Mouse (Mus musculus): Measurements from ENCODE around the gene Caprin1. TPM values are rescaled to one million over a fixed set of nuclear protein-coding genes. Genes with fewer than 3 reads are reported as not detected.

Caprin1 gene
- total RNA-seq (2014; rRNA removed) (170 and 201 TPM in 2 replicates), polyA plus RNA-seq (2012; rRNA removed) (90.7 and 97.3 TPM in 2 replicates)

- Histone ChIP-seq H3K36me3 (ENCODE audit: control insufficient read depth, insufficient read depth, low read length) (peaks cover 7% of the 10 kb centered on the region; the same call in 1 of the 2 replicates), H3K79me2 (ENCODE audit: control insufficient read depth, insufficient read depth, low read length) (peaks cover 10% of the 10 kb centered on the region; the same call in 1 of the 2 replicates), H3K9ac (ENCODE audit: low read depth, low read length) (peak within 1 kb of the TSS; percentile 99), H3K4me1 (ENCODE audit: control insufficient read depth, insufficient read depth, low read length) (peaks cover 15% of the 10 kb centered on the region), H3K27ac (replicated peaks; ENCODE audit: insufficient read depth, low read depth, low read length) (peak within 1 kb of the TSS; percentile 98), H3K27me3 (ENCODE audit: control insufficient read depth, insufficient read depth, low read length) (no peaks in the 10 kb centered on the region), H3K4me3 (ENCODE audit: insufficient read depth, low read depth, low read length) (peak within 1 kb of the TSS; percentile 89)
- WGBS, result under 1% methylated on average over 33 of the region's 33 CpGs
- TF ChIP-seq CTCF (IDR thresholded peaks at IDR 0.05; ENCODE audit: low read depth, low read length) (no peak), POLR2A (IDR thresholded peaks at IDR 0.05; ENCODE audit: extremely low read depth, insufficient read depth, low read length) (peak; percentile 93)
- DNase-seq (ENCODE audit: extremely low read depth, low read depth, low spot score), result peak; percentile 87
These were observed at the start of gene Caprin1 for GRCm38 (mm10) chr2:103797491-103798009. Gene Caprin1, minus strand, starts transcription at chr2:103797649.

DNA sequence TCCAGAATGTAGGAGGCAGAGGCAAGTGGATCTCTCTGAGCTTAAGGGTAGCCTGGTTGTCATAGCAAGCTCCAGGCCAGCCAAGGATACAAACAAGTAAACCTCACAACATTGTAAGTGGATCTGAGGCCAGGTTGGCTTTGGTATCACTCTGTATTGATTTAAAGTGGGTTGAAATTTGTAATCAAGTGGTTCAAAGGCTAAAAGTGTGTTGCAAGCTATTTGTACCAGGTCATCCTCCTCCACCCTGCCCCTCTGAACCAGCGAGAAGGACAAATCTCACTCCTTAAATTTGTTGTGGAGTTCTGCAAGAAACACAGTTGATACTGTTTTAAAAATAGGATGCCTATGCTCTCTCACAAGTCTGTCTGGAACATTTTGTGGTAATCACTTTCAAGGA, 49.4 kb upstream of the Caprin1 start:
- 17% methylated on average over 1 of the region's 1 CpGs for WGBS
- Histone ChIP-seq H3K4me1 (ENCODE audit: control insufficient read depth, insufficient read depth, low read length) (peaks cover 40% of the 10 kb centered on the region), H3K36me3 (ENCODE audit: control insufficient read depth, insufficient read depth, low read length) (no peaks in the 10 kb centered on the region), H3K79me2 (ENCODE audit: control insufficient read depth, insufficient read depth, low read length) (no peaks in the 10 kb centered on the region), H3K9ac (ENCODE audit: low read depth, low read length) (no peak overlapping the region), H3K4me3 (ENCODE audit: insufficient read depth, low read depth, low read length) (no peak overlapping the region), H3K27ac (replicated peaks; ENCODE audit: insufficient read depth, low read depth, low read length) (peak overlapping the region; percentile 74), H3K27me3 (ENCODE audit: control insufficient read depth, insufficient read depth, low read length) (no peaks in the 10 kb centered on the region)
- no peak for TF ChIP-seq POLR2A (IDR thresholded peaks at IDR 0.05; ENCODE audit: extremely low read depth, insufficient read depth, low read length)
- no peak for TF ChIP-seq CTCF (IDR thresholded peaks at IDR 0.05; ENCODE audit: low read depth, low read length)
- DNase-seq (ENCODE audit: extremely low read depth, low read depth, low spot score), result peak; percentile 99

DNA sequence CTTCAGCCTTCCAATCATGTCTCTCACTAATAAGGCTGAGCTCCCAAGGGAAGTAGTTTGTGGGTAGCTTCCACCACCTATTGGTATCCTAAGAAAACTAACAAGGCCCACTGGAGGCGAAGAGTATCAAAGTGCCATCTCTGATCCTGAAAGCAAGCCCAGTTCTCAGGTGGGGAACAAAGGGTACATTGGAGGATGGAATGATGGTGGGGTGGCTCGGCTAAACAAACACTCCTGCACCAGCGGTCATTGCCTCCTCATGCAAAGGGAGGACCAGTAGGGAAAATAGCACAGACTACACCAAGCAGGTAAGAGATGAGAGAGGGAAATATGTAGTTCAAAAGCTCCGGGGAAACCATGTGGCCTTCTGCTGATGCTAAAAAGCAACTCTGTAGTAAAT, 48.8 kb upstream of the Caprin1 start:
- WGBS, result 24% methylated on average over 4 of the region's 4 CpGs
- Histone ChIP-seq H3K4me3 (ENCODE audit: insufficient read depth, low read depth, low read length) (no peak overlapping the region), H3K27ac (replicated peaks; ENCODE audit: insufficient read depth, low read depth, low read length) (peak overlapping the region; percentile 74), H3K4me1 (ENCODE audit: control insufficient read depth, insufficient read depth, low read length) (peaks cover 38% of the 10 kb centered on the region), H3K9ac (ENCODE audit: low read depth, low read length) (no peak overlapping the region), H3K79me2 (ENCODE audit: control insufficient read depth, insufficient read depth, low read length) (no peaks in the 10 kb centered on the region), H3K36me3 (ENCODE audit: control insufficient read depth, insufficient read depth, low read length) (no peaks in the 10 kb centered on the region), H3K27me3 (ENCODE audit: control insufficient read depth, insufficient read depth, low read length) (no peaks in the 10 kb centered on the region)
- TF ChIP-seq POLR2A (IDR thresholded peaks at IDR 0.05; ENCODE audit: extremely low read depth, insufficient read depth, low read length) (no peak), CTCF (IDR thresholded peaks at IDR 0.05; ENCODE audit: low read depth, low read length) (no peak)
- peak; percentile 93 for DNase-seq (ENCODE audit: extremely low read depth, low read depth, low spot score)

GRCm38 (mm10) chr2:103844016-103844415, 46.6 kb upstream of the Caprin1 start:
- no peaks in the 10 kb centered on the region for H3K36me3 ChIP-seq (ENCODE audit: control insufficient read depth, insufficient read depth, low read length)
- peak; percentile 85 for DNase-seq (ENCODE audit: extremely low read depth, low read depth, low spot score)
- no peak overlapping the region for H3K9ac ChIP-seq (ENCODE audit: low read depth, low read length)
- H3K4me1 ChIP-seq (ENCODE audit: control insufficient read depth, insufficient read depth, low read length), result peaks cover 22% of the 10 kb centered on the region
- no peaks in the 10 kb centered on the region for H3K27me3 ChIP-seq (ENCODE audit: control insufficient read depth, insufficient read depth, low read length)
- no peak overlapping the region for H3K27ac ChIP-seq (replicated peaks; ENCODE audit: insufficient read depth, low read depth, low read length)
- H3K79me2 ChIP-seq (ENCODE audit: control insufficient read depth, insufficient read depth, low read length), result no peaks in the 10 kb centered on the region
- WGBS, result 22% methylated on average over 2 of the region's 2 CpGs
- no peak overlapping the region for H3K4me3 ChIP-seq (ENCODE audit: insufficient read depth, low read depth, low read length)
- TF ChIP-seq POLR2A (IDR thresholded peaks at IDR 0.05; ENCODE audit: extremely low read depth, insufficient read depth, low read length) (no peak), CTCF (IDR thresholded peaks at IDR 0.05; ENCODE audit: low read depth, low read length) (no peak)

- Histone ChIP-seq H3K4me1 (ENCODE audit: control insufficient read depth, insufficient read depth, low read length) (peaks cover 21% of the 10 kb centered on the region), H3K79me2 (ENCODE audit: control insufficient read depth, insufficient read depth, low read length) (no peaks in the 10 kb centered on the region), H3K36me3 (ENCODE audit: control insufficient read depth, insufficient read depth, low read length) (no peaks in the 10 kb centered on the region), H3K27ac (replicated peaks; ENCODE audit: insufficient read depth, low read depth, low read length) (no peak overlapping the region), H3K9ac (ENCODE audit: low read depth, low read length) (no peak overlapping the region), H3K27me3 (ENCODE audit: control insufficient read depth, insufficient read depth, low read length) (no peaks in the 10 kb centered on the region), H3K4me3 (ENCODE audit: insufficient read depth, low read depth, low read length) (no peak overlapping the region)
- no peak for TF ChIP-seq POLR2A (IDR thresholded peaks at IDR 0.05; ENCODE audit: extremely low read depth, insufficient read depth, low read length)
- 98% methylated on average over 13 of the region's 13 CpGs for WGBS
- DNase-seq (ENCODE audit: extremely low read depth, low read depth, low spot score), result no peak
These were observed 45.9 kb upstream of the Caprin1 start for GRCm38 (mm10) chr2:103843321-103843720.

DNA sequence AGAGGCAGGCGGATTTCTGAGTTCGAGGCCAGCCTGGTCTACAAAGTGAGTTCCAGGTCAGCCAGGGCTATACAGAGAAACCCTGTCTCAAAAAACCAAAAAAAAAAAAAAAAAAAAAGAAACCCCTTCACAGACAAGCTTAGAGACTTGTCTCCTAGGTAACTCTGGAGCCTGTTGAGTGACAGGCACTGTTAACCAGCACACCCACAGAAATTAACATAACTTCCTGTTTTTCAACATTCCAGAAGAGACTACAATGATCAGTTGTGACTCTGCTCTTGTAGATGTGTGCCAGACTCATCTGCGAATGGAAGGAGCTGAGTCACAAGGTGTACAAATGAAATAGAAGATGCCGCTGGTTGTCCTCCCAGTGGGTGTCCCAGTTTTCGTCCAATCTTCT, 44.9 kb upstream of the Caprin1 start:
- Histone ChIP-seq H3K36me3 (ENCODE audit: control insufficient read depth, insufficient read depth, low read length) (no peaks in the 10 kb centered on the region), H3K4me1 (ENCODE audit: control insufficient read depth, insufficient read depth, low read length) (peaks cover 16% of the 10 kb centered on the region), H3K27ac (replicated peaks; ENCODE audit: insufficient read depth, low read depth, low read length) (no peak overlapping the region), H3K79me2 (ENCODE audit: control insufficient read depth, insufficient read depth, low read length) (no peaks in the 10 kb centered on the region), H3K4me3 (ENCODE audit: insufficient read depth, low read depth, low read length) (no peak overlapping the region), H3K27me3 (ENCODE audit: control insufficient read depth, insufficient read depth, low read length) (no peaks in the 10 kb centered on the region), H3K9ac (ENCODE audit: low read depth, low read length) (no peak overlapping the region)
- TF ChIP-seq CTCF (IDR thresholded peaks at IDR 0.05; ENCODE audit: low read depth, low read length), result no peak
- TF ChIP-seq POLR2A (IDR thresholded peaks at IDR 0.05; ENCODE audit: extremely low read depth, insufficient read depth, low read length), result no peak
- no peak for DNase-seq (ENCODE audit: extremely low read depth, low read depth, low spot score)
- 83% methylated on average over 5 of the region's 5 CpGs for WGBS
